Mouse (Mus musculus) ES-E14 (cell line): Measurements from ENCODE around the gene Gm17428. TPM values are rescaled to one million over a fixed set of nuclear protein-coding genes. Genes with fewer than 3 reads are reported as not detected.
"Not testable (repeated sequence)": the region's sequence is repeated elsewhere in the genome, so short reads cannot be mapped to it uniquely, and the experiment has no call there.

Experiments
- DNase-seq: peaks from one replicate; pipeline ENCODE4 v3.0.0-alpha.2; 2013; ENCODE audit warnings: low read depth, low spot score
- H3K27ac ChIP-seq: 2 replicates; pipeline ENCODE4 v1.5.1; 2012; ENCODE audit warnings: low read depth, mild to moderate bottlenecking, low read length, moderate library complexity, mixed read lengths; ENCODE audit not compliant: poor library complexity, insufficient read depth, severe bottlenecking
- H3K36me3 ChIP-seq: 2 replicates; pipeline ENCODE4 v1.6.1; 2012; ENCODE audit warnings: mild to moderate bottlenecking, low read length, moderate library complexity, mixed read lengths; ENCODE audit not compliant: control insufficient read depth, poor library complexity, insufficient read depth, severe bottlenecking
- H3K4me1 ChIP-seq, 2 experiments: fragments of 150-350 bp in 1 of 2; sonication (generic) in 1 of 2; 2 replicates each; pipeline ENCODE4 v1.6.1; 2012; ENCODE audit warnings: low read length in 2 of 2, mild to moderate bottlenecking in 1 of 2, mixed read lengths in 1 of 2; ENCODE audit not compliant: control insufficient read depth in 2 of 2, insufficient read depth in 2 of 2, poor library complexity in 1 of 2
- H3K4me3 ChIP-seq, 2 experiments: fragments of 150-350 bp in 1 of 2; sonication (generic) in 1 of 2; 2 replicates each; pipeline ENCODE4 v1.5.1; 2012; ENCODE audit warnings: low read length in 2 of 2, low read depth in 1 of 2, mild to moderate bottlenecking in 1 of 2, mixed read lengths in 1 of 2; ENCODE audit not compliant: insufficient read depth in 1 of 2, poor library complexity in 1 of 2, severe bottlenecking in 1 of 2
- H3K9ac ChIP-seq: 2 replicates; pipeline ENCODE4 v1.6.1; 2012; ENCODE audit warnings: low read depth, mild to moderate bottlenecking, low read length, mixed read lengths; ENCODE audit not compliant: poor library complexity, insufficient read depth, severe bottlenecking
- H3K9me3 ChIP-seq: fragments of 150-350 bp; sonication (generic); 2 replicates; pipeline ENCODE4 v1.6.1; 2012; ENCODE audit warnings: low read depth, mild to moderate bottlenecking, low read length; ENCODE audit not compliant: control insufficient read depth, insufficient read depth
- CHD2 ChIP-seq: IDR thresholded peaks from 2 replicates; pipeline ENCODE4 v1.6.1; 2014; ENCODE audit warnings: mild to moderate bottlenecking, low read depth, low read length, inconsistent platforms
- HCFC1 ChIP-seq: IDR thresholded peaks from 2 replicates; pipeline ENCODE4 v1.6.1; 2012; ENCODE audit warnings: low read length, inconsistent platforms, borderline replicate concordance; ENCODE audit not compliant: insufficient read depth
- MAFK ChIP-seq: IDR thresholded peaks from 2 replicates; pipeline ENCODE4 v1.6.1; 2014; ENCODE audit warnings: mild to moderate bottlenecking, low read depth, low read length, inconsistent platforms; ENCODE audit not compliant: insufficient read depth
- ZC3H11A ChIP-seq: IDR thresholded peaks from 2 replicates; pipeline ENCODE4 v1.6.1; 2012; ENCODE audit warnings: low read depth, mild to moderate bottlenecking, inconsistent platforms, low read length, borderline replicate concordance
- ZNF384 ChIP-seq: IDR thresholded peaks from 2 replicates; pipeline ENCODE4 v1.6.1; 2012; ENCODE audit warnings: low read depth, low read length, inconsistent platforms
- in situ Hi-C, 2 experiments: fragments of 600-800 bp; cut with MboI; formaldehyde crosslinking; loops; one replicate each; pipeline ENCODE4 v1.15.1; 2025; ENCODE audit warnings: low sequenced_read_pairs in 2 of 2, inconsistent platforms in 1 of 2; ENCODE audit not compliant: unreplicated experiment in 2 of 2
- total RNA-seq: library from RNA; depleted of rRNA; stranded (reverse); fragments of 300-350 nt; gene quantifications from 2 replicates; pipeline ENCODE4 v1.2.3, GENCODE M21; 2012

The Gm17428 gene
- total RNA-seq, 1 experiment: not detected

DNA sequence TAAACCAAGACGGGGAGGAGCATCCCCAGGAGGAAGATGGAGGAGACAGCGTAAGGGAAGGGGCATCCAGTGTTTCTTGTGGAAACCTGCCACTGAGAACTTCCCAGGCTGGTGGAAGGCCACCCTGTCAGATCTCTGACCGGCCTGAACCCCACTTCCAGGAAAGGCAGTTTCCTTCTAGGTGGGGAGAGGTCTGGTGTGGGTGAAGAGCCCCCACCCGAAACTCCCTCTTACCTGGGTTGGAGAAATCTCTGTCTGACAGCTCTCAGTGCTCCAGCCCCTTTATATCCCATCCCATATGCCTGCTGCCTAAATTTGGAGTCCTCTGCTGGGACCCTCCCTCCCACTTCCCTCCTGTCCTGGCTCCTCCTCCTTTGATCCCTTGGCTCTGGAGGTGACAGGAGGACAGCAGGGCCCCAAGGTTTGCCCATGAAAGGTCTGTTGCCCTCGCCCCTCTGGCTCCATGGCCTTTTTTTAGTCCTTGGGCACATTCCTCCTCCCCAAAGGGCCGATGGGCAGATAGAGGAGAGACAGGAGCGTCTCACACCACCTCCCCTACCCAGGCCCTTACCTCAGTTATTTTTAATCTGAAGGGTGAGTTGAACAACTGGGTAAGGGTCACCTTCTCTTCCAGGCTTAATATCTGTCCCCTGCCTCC lies 10.3 kb upstream of the Gm17428 start, which contains the start of gene Myh6:
Gene Myh6, minus strand, starts transcription at position 608 of the 658 bp plus-strand sequence.
- H3K27ac ChIP-seq: no peak within 1 kb of the TSS
- in situ Hi-C loops: no loop called here
- H3K9me3 ChIP-seq: no peaks in the 10 kb centered on the region
- TF ChIP-seq CHD2: no peak
- TF ChIP-seq HCFC1: no peak
- no peak for TF ChIP-seq MAFK
- TF ChIP-seq ZC3H11A: no peak
- no peak for TF ChIP-seq ZNF384
- H3K9ac ChIP-seq: no peak within 1 kb of the TSS
- no peaks in the 10 kb centered on the region for H3K36me3 ChIP-seq
- H3K4me1 ChIP-seq: no peaks in the 10 kb centered on the region
- no peak within 1 kb of the TSS for H3K4me3 ChIP-seq
- DNase-seq: no peak

GRCm38 (mm10) chr14:54967874-54968273 lies 8.9 kb upstream of the Gm17428 start:
- Histone ChIP-seq H3K36me3 (no peaks in the 10 kb centered on the region), H3K27ac (no peak overlapping the region), H3K4me1 (no peaks in the 10 kb centered on the region), H3K4me3 (no peak overlapping the region), H3K9ac (no peak overlapping the region), H3K9me3 (no peaks in the 10 kb centered on the region)
- in situ Hi-C loops: no loop called here
- TF ChIP-seq ZNF384: no peak
- no peak for TF ChIP-seq HCFC1
- no peak for TF ChIP-seq MAFK
- no peak for TF ChIP-seq CHD2
- TF ChIP-seq ZC3H11A: no peak
- no peak for DNase-seq

GRCm38 (mm10) chr14:54968344-54968743 lies 8.4 kb upstream of the Gm17428 start:
- H3K9me3 ChIP-seq: no peaks in the 10 kb centered on the region
- H3K36me3 ChIP-seq: no peaks in the 10 kb centered on the region
- H3K4me1 ChIP-seq: no peaks in the 10 kb centered on the region
- H3K27ac ChIP-seq: no peak overlapping the region
- DNase-seq: no peak
- no peak overlapping the region for H3K9ac ChIP-seq
- in situ Hi-C loops: no loop called here
- TF ChIP-seq CHD2: no peak
- H3K4me3 ChIP-seq: no peak overlapping the region

DNA sequence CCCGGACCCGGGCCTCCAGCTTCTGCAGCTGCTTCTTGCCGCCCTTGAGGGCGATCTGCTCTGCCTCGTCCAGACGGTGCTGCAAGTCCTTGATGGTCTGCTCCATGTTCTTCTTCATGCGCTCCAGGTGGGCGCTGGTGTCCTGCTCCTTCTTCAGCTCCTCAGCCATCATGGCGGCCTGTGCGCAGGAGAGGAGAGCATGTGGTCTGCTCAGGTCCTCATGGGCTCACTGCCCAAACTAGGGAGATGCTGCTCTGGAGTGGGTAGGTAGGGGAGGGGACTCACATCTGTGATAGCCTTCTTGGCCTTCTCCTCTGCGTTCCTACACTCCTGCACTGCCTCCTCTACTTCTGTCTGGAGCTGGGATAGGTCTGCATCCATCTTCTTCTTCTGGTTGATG lies 3.9 kb upstream of the Gm17428 start:
- H3K9me3 ChIP-seq, H3K36me3 ChIP-seq, H3K27ac ChIP-seq, H3K4me3 ChIP-seq, H3K4me1 ChIP-seq, in situ Hi-C loops, DNase-seq, H3K9ac ChIP-seq: not testable (repeated sequence)

DNA sequence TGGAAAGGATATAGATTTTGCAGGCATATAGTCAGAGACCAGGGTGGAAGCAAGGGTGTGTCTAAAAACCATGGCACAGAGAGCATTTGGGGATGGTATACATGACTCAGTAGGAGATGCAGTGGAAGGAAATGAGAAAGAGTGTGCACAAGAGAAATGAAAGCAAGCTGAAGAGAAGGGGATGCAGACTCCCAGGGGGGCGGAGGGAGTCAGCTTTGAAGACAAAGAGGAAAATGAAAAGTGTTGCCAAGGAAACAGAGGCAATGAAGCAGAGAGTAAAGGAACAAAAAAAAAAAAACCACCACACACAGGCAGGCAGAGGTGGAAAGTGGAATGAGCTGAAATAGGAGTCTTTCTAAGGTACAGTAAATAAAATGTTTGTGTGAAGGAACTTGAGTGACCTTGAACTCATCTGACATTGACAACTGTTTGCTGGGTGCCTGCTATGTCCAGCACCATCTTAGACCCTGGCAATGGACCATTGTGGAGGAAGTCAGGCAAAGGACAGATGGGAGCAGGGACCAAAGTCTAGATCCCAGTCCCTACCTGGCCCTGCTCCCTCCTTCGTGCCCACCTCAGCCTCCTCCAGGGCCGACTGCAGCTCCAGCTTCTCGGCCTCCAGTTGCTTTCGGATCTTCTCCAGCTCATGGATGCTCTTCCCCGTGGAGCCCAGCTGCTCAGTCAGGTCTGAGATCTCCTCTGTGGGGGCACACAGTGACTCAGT lies 2.5 kb upstream of the Gm17428 start:
- no peaks in the 10 kb centered on the region for H3K4me1 ChIP-seq
- no peaks in the 10 kb centered on the region for H3K36me3 ChIP-seq
- no peaks in the 10 kb centered on the region for H3K9me3 ChIP-seq
- TF ChIP-seq HCFC1: no peak
- TF ChIP-seq ZNF384: peak; percentile 73; the same call in 1 of the 2 replicates
- TF ChIP-seq CHD2: no peak
- no peak for TF ChIP-seq ZC3H11A
- no peak overlapping the region for H3K9ac ChIP-seq
- no peak overlapping the region for H3K4me3 ChIP-seq
- in situ Hi-C loops: no loop called here
- no peak for DNase-seq
- no peak overlapping the region for H3K27ac ChIP-seq
